Mouse (Mus musculus) small intestine, adult 2 months (tissue): ENCODE data around the gene Gm28051. TPM values are rescaled to one million over a fixed set of nuclear protein-coding genes. Genes with fewer than 3 reads are reported as not detected.

Source experiments
- H3K27ac ChIP-seq: fragments of 200-500 bp; 2 replicates; pipeline ENCODE4 v1.5.1; 2012; ENCODE audit warnings: low read depth, low read length, control low read depth, inconsistent platforms; ENCODE audit not compliant: insufficient read depth
- H3K27me3 ChIP-seq: fragments of 200-500 bp; 2 replicates; pipeline ENCODE4 v1.6.1; 2012; ENCODE audit warnings: mild to moderate bottlenecking, moderate library complexity, low read length, inconsistent platforms; ENCODE audit not compliant: control insufficient read depth, insufficient read depth
- H3K36me3 ChIP-seq: fragments of 200-500 bp; 2 replicates; pipeline ENCODE4 v1.6.1; 2012; ENCODE audit warnings: mild to moderate bottlenecking, low read length, control low read depth, inconsistent platforms; ENCODE audit not compliant: control insufficient read depth, insufficient read depth
- H3K4me1 ChIP-seq: fragments of 200-500 bp; 2 replicates; pipeline ENCODE4 v1.6.1; 2012; ENCODE audit warnings: low read length, inconsistent platforms, mixed read lengths; ENCODE audit not compliant: control insufficient read depth, insufficient read depth, insufficient read length
- H3K4me3 ChIP-seq: fragments of 200-500 bp; 2 replicates; pipeline ENCODE4 v1.5.1; 2012; ENCODE audit warnings: low read depth, mild to moderate bottlenecking, control low read depth, inconsistent platforms, low read length, moderate library complexity
- CTCF ChIP-seq: fragments of 200-500 bp; IDR thresholded peaks from 2 replicates; pipeline ENCODE4 v1.5.1; 2012; ENCODE audit warnings: low read depth, mild to moderate bottlenecking, control low read depth, inconsistent platforms, low read length, moderate library complexity, mixed read lengths; ENCODE audit not compliant: insufficient replicate concordance, insufficient read length; ENCODE audit errors: extremely low read depth
- POLR2A ChIP-seq: fragments of 200-500 bp; IDR thresholded peaks from 2 replicates; pipeline ENCODE4 v1.6.1; 2012; ENCODE audit warnings: low read depth, mild to moderate bottlenecking, control low read depth, inconsistent platforms, low read length, moderate library complexity
- WGBS: fragments of 180-500 bp; shearing (Covaris S2); methylation state at CpG from one replicate; pipeline ENCODE4 v1.1.7; 2018; 5-methylcytosine and 5-hydroxymethylcytosine counted together
- polyA plus RNA-seq: library from polyadenylated mRNA; depleted of rRNA; stranded (reverse); fragments of >200 nt; gene quantifications from 2 replicates; pipeline ENCODE4 v1.2.3, GENCODE M21; 2012

The Gm28051 gene
- polyA plus RNA-seq, 1 experiment, result not detected

GRCm38 (mm10) chr12:102691180-102691579 is 66.4 kb downstream of the Gm28051 start:
- WGBS, result 11% methylated on average over 11 of the region's 11 CpGs
- peak overlapping the region; percentile 94 for H3K27ac ChIP-seq
- peak overlapping the region; percentile 13 for H3K4me3 ChIP-seq
- TF ChIP-seq POLR2A (peak; percentile 24; the same call in 1 of the 2 replicates), CTCF (no peak)
- H3K4me1 ChIP-seq, result peaks cover 69% of the 10 kb centered on the region
- peaks cover 7% of the 10 kb centered on the region for H3K36me3 ChIP-seq
- H3K27me3 ChIP-seq, result no peaks in the 10 kb centered on the region

GRCm38 (mm10) chr12:102689773-102690563 is 67.6 kb downstream of the Gm28051 start:
- H3K36me3 ChIP-seq, result peaks cover 7% of the 10 kb centered on the region
- WGBS, result 53% methylated on average over 15 of the region's 15 CpGs
- H3K27ac ChIP-seq, result peak overlapping the region; percentile 94
- TF ChIP-seq CTCF (no peak), POLR2A (no peak)
- no peaks in the 10 kb centered on the region for H3K27me3 ChIP-seq
- H3K4me1 ChIP-seq, result peaks cover 72% of the 10 kb centered on the region
- no peak overlapping the region for H3K4me3 ChIP-seq

GRCm38 (mm10) chr12:102686321-102686720 is 71.2 kb downstream of the Gm28051 start:
- TF ChIP-seq POLR2A (no peak), CTCF (no peak)
- WGBS, result 78% methylated on average over 5 of the region's 5 CpGs
- no peak overlapping the region for H3K4me3 ChIP-seq
- peak overlapping the region; percentile 99 for H3K27ac ChIP-seq
- peaks cover 16% of the 10 kb centered on the region for H3K36me3 ChIP-seq
- peaks cover 79% of the 10 kb centered on the region for H3K4me1 ChIP-seq
- H3K27me3 ChIP-seq, result no peaks in the 10 kb centered on the region

- H3K36me3 ChIP-seq, result peaks cover 21% of the 10 kb centered on the region
Observed at GRCm38 (mm10) chr12:102685523-102685931, 72.0 kb downstream of the Gm28051 start.

GRCm38 (mm10) chr12:102684720-102685386 is 72.7 kb downstream of the Gm28051 start:
- WGBS, result 56% methylated on average over 3 of the region's 3 CpGs
- Histone ChIP-seq H3K27me3 (no peaks in the 10 kb centered on the region), H3K36me3 (peaks cover 21% of the 10 kb centered on the region), H3K4me1 (peaks cover 79% of the 10 kb centered on the region), H3K4me3 (peak overlapping the region; percentile 12; the same call in 1 of the 2 replicates), H3K27ac (peak overlapping the region; percentile 99)
- TF ChIP-seq POLR2A (no peak), CTCF (no peak)

More at GRCm38 (mm10) chr12:102685523-102685931, 72.0 kb downstream of the Gm28051 start:
- Histone ChIP-seq H3K4me3 (peak overlapping the region; percentile 12; the same call in 1 of the 2 replicates), H3K27ac (peak overlapping the region; percentile 99), H3K4me1 (peaks cover 79% of the 10 kb centered on the region), H3K27me3 (no peaks in the 10 kb centered on the region)
- 23% methylated on average over 9 of the region's 9 CpGs for WGBS
- TF ChIP-seq CTCF (no peak), POLR2A (no peak)

- peaks cover 21% of the 10 kb centered on the region for H3K36me3 ChIP-seq
- peak overlapping the region; percentile 99 for H3K27ac ChIP-seq
- 0 out of 2 replicates have a peak overlapping the region, but pooled peaks have one; percentile 2 for H3K4me3 ChIP-seq
- 73% methylated on average over 5 of the region's 5 CpGs for WGBS
- peaks cover 84% of the 10 kb centered on the region for H3K4me1 ChIP-seq
- H3K27me3 ChIP-seq, result no peaks in the 10 kb centered on the region
- no peak for TF ChIP-seq POLR2A
- TF ChIP-seq CTCF, result no peak
Observed at GRCm38 (mm10) chr12:102683979-102684378, 73.6 kb downstream of the Gm28051 start.

- Histone ChIP-seq H3K36me3 (peaks cover 21% of the 10 kb centered on the region), H3K27me3 (no peaks in the 10 kb centered on the region), H3K4me1 (peaks cover 89% of the 10 kb centered on the region), H3K4me3 (no peak overlapping the region), H3K27ac (peak overlapping the region; percentile 99)
- TF ChIP-seq POLR2A (no peak), CTCF (no peak)
- WGBS, result 26% methylated on average over 6 of the region's 6 CpGs
Observed at GRCm38 (mm10) chr12:102683438-102683837, 74.1 kb downstream of the Gm28051 start.
